Mouse (Mus musculus): ENCODE measurements at regions not wholly inside any gene's neighbourhood (a gene's known extent, or its start where the extent isn't known, plus 50 kb on each side); places are given as distances from the start of the nearest gene placed in this dataset.

DNA sequence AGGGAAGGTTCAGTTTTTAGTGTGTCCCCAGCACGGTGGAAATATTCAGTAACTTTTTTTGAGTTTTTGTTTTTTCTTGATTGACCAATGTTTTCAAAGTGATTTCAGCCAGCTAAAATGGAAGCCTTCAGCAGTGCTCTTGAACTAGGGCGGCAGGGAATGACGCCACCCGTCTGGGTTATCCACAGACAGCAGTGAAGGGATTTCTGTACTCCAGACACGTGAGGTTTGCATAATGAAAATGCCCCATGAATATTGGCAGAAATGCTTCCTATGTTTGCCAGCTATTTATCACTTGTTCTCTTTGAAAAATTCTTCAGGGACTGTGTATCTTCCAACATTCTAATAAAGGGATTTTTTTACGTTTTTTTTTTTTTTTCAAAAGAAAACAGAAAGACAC, 221.1 kb downstream of the Cbln4 start:
- Histone ChIP-seq H3K4me3 (ENCODE audit: insufficient read depth in 1 of 2, low read depth in 2 of 2, low read length in 2 of 2) (no peak overlapping the region), H3K9ac (replicated peaks) (no peak overlapping the region), H3K9me3 (ENCODE audit: control insufficient read depth, low read length) (no peaks in the 10 kb centered on the region; the same call in 1 of the 2 replicates), H3K36me3 (replicated peaks; ENCODE audit: control insufficient read depth, insufficient read depth, low read depth) (no peaks in the 10 kb centered on the region), H3K4me2 (ENCODE audit: low read depth) (no peak overlapping the region), H3K4me1 (replicated peaks; ENCODE audit: control insufficient read depth in 2 of 2, insufficient read depth in 2 of 2, low read length in 1 of 2) (no peaks in the 10 kb centered on the region), H3K27ac (no peak overlapping the region), H3K27me3 (ENCODE audit: control insufficient read depth, insufficient read depth, low read length) (no peaks in the 10 kb centered on the region)
- ATAC-seq (ENCODE audit: insufficient read depth): no peak
- 66% methylated on average over 6 of the region's 6 CpGs for WGBS (ENCODE audit: insufficient replicate concordance)
- TF ChIP-seq CTCF (IDR thresholded peaks at IDR 0.05; ENCODE audit: low read depth): no peak
- no peak for TF ChIP-seq EP300 (IDR thresholded peaks at IDR 0.05; ENCODE audit: low read depth)
- DNase-seq (ENCODE audit: low read depth in 3 of 3, low spot score in 3 of 3): no peak

- no peak overlapping the region for H3K4me2 ChIP-seq (ENCODE audit: low read depth)
- no peak for DNase-seq (ENCODE audit: low read depth in 3 of 3, low spot score in 3 of 3)
- H3K4me1 ChIP-seq (replicated peaks; ENCODE audit: control insufficient read depth in 2 of 2, insufficient read depth in 2 of 2, low read length in 1 of 2): no peaks in the 10 kb centered on the region
- no peaks in the 10 kb centered on the region for H3K36me3 ChIP-seq (replicated peaks; ENCODE audit: control insufficient read depth, insufficient read depth, low read depth)
- no peaks in the 10 kb centered on the region for H3K27me3 ChIP-seq (ENCODE audit: control insufficient read depth, insufficient read depth, low read length)
- TF ChIP-seq EP300 (IDR thresholded peaks at IDR 0.05; ENCODE audit: low read depth) (no peak), CTCF (IDR thresholded peaks at IDR 0.05; ENCODE audit: low read depth) (no peak)
- ATAC-seq (ENCODE audit: insufficient read depth): no peak
- H3K9ac ChIP-seq (replicated peaks): no peak overlapping the region
- WGBS (ENCODE audit: insufficient replicate concordance): 56% methylated on average over 8 of the region's 8 CpGs
- H3K27ac ChIP-seq: no peak overlapping the region
- H3K9me3 ChIP-seq (ENCODE audit: control insufficient read depth, low read length): no peaks in the 10 kb centered on the region; the same call in 1 of the 2 replicates
- H3K4me3 ChIP-seq (ENCODE audit: insufficient read depth in 1 of 2, low read depth in 2 of 2, low read length in 2 of 2): no peak overlapping the region
Observed at GRCm38 (mm10) chr2:171818504-171818903, 224.8 kb downstream of the Cbln4 start.

GRCm38 (mm10) chr2:171816685-171817419, 226.4 kb downstream of the Cbln4 start:
- ATAC-seq (ENCODE audit: insufficient read depth) (no peak), DNase-seq (ENCODE audit: low read depth in 3 of 3, low spot score in 3 of 3) (no peak)
- 61% methylated on average over 10 of the region's 10 CpGs for WGBS (ENCODE audit: insufficient replicate concordance)
- Histone ChIP-seq H3K9me3 (ENCODE audit: control insufficient read depth, low read length) (no peaks in the 10 kb centered on the region; the same call in 1 of the 2 replicates), H3K27ac (no peak overlapping the region), H3K36me3 (replicated peaks; ENCODE audit: control insufficient read depth, insufficient read depth, low read depth) (no peaks in the 10 kb centered on the region), H3K4me1 (replicated peaks; ENCODE audit: control insufficient read depth in 2 of 2, insufficient read depth in 2 of 2, low read length in 1 of 2) (no peaks in the 10 kb centered on the region), H3K27me3 (ENCODE audit: control insufficient read depth, insufficient read depth, low read length) (no peaks in the 10 kb centered on the region), H3K9ac (replicated peaks) (no peak overlapping the region), H3K4me3 (ENCODE audit: insufficient read depth in 1 of 2, low read depth in 2 of 2, low read length in 2 of 2) (no peak overlapping the region), H3K4me2 (ENCODE audit: low read depth) (no peak overlapping the region)
- TF ChIP-seq CTCF (IDR thresholded peaks at IDR 0.05; ENCODE audit: low read depth): no peak
- TF ChIP-seq EP300 (IDR thresholded peaks at IDR 0.05; ENCODE audit: low read depth): no peak

GRCm38 (mm10) chr2:171812701-171813100, 230.6 kb downstream of the Cbln4 start:
- no peaks in the 10 kb centered on the region for H3K9me3 ChIP-seq (ENCODE audit: control insufficient read depth, low read length)

DNA sequence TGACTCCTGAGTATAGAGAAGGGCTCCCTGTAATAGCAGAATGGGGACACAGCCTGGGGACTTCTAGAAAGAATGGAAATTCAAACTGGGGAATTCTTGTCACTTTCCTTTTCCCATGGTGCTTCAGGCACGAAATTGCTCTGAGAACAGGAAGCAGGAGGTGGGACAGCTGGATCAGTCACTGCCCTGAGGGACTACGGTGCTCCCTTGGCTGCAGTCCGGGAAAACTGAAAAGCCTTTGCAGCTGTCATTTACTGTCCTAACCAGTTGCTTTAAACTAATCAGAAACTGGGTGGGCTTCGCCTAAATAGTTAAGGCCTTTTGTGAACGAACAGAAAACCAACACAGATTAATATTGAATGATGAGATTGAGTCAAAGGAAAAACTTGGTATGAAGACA, 237.9 kb downstream of the Cbln4 start:
- Histone ChIP-seq H3K36me3 (replicated peaks; ENCODE audit: control insufficient read depth, insufficient read depth, low read depth) (no peaks in the 10 kb centered on the region), H3K4me1 (replicated peaks; ENCODE audit: control insufficient read depth in 2 of 2, insufficient read depth in 2 of 2, low read length in 1 of 2) (no peaks in the 10 kb centered on the region), H3K9me3 (ENCODE audit: control insufficient read depth, low read length) (no peaks in the 10 kb centered on the region), H3K9ac (replicated peaks) (no peak overlapping the region), H3K4me3 (ENCODE audit: insufficient read depth in 1 of 2, low read depth in 2 of 2, low read length in 2 of 2) (no peak overlapping the region), H3K4me2 (ENCODE audit: low read depth) (no peak overlapping the region), H3K27me3 (ENCODE audit: control insufficient read depth, insufficient read depth, low read length) (no peaks in the 10 kb centered on the region), H3K27ac (no peak overlapping the region)
- TF ChIP-seq EP300 (IDR thresholded peaks at IDR 0.05; ENCODE audit: low read depth) (no peak), CTCF (IDR thresholded peaks at IDR 0.05; ENCODE audit: low read depth) (no peak)
- ATAC-seq (ENCODE audit: insufficient read depth) (no peak), DNase-seq (ENCODE audit: low read depth in 3 of 3, low spot score in 3 of 3) (no peak)
- WGBS (ENCODE audit: insufficient replicate concordance): 46% methylated on average over 5 of the region's 5 CpGs

More at GRCm38 (mm10) chr2:171812701-171813100, 230.6 kb downstream of the Cbln4 start:
- ATAC-seq (ENCODE audit: insufficient read depth) (no peak), DNase-seq (ENCODE audit: low read depth in 3 of 3, low spot score in 3 of 3) (no peak)
- no peak overlapping the region for H3K4me3 ChIP-seq (ENCODE audit: insufficient read depth in 1 of 2, low read depth in 2 of 2, low read length in 2 of 2)
- no peaks in the 10 kb centered on the region for H3K27me3 ChIP-seq (ENCODE audit: control insufficient read depth, insufficient read depth, low read length)
- no peaks in the 10 kb centered on the region for H3K36me3 ChIP-seq (replicated peaks; ENCODE audit: control insufficient read depth, insufficient read depth, low read depth)
- H3K4me2 ChIP-seq (ENCODE audit: low read depth): no peak overlapping the region
- H3K9ac ChIP-seq (replicated peaks): no peak overlapping the region
- no peaks in the 10 kb centered on the region for H3K4me1 ChIP-seq (replicated peaks; ENCODE audit: control insufficient read depth in 2 of 2, insufficient read depth in 2 of 2, low read length in 1 of 2)
- WGBS (ENCODE audit: insufficient replicate concordance): 62% methylated on average over 3 of the region's 3 CpGs
- TF ChIP-seq CTCF (IDR thresholded peaks at IDR 0.05; ENCODE audit: low read depth): no peak
- TF ChIP-seq EP300 (IDR thresholded peaks at IDR 0.05; ENCODE audit: low read depth): no peak
- H3K27ac ChIP-seq: no peak overlapping the region

Measured in liver, embryonic 14.5 days (tissue).